Comparison of ENCODE assay signal across 9 mouse cellular contexts in the genomic region with DNA sequence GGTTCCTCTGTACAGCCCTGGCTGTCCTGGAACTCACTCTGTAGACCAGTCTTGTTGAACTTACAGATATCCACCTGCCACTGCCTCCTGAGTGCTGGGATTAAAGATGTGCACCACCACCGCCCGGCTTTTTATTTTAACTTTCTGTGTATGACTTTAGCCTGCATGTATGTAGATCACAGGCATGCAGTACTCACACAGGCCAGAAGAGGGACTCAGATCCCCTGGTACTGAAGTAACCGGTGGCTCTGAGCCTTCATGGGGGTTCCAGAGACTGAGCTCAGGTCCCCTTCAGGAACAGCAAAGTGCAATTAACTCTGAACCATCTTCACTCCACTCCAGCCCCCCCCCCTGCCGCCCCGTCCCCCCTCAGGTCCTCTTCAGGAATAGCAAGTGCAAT. TPM values are rescaled to one million over a fixed set of nuclear protein-coding genes. Genes with fewer than 3 reads are reported as not detected.
DNase-seq lines count a peak whose midpoint lies in the region; ATAC-seq and TF ChIP-seq lines count a peak whose summit lies in the region.
"Had no signal": no experiment of that assay in that cellular context is flagged by ENCODE, and none has a peak within 500 bp of the region (broad histone marks: within the 10 kb centered on the region; RNA-seq: fewer than 3 reads in every experiment).

No protein-coding gene starts in this region.

- H3K4me3 ChIP-seq in midbrain, embryonic 11.5 days (ENCODE audit: low read depth, low read length): no peak overlapping the region
- no peak overlapping the region for H3K4me3 ChIP-seq in midbrain, embryonic 15.5 days
- H3K4me3 ChIP-seq in small intestine, adult 2 months (ENCODE audit: low read depth, low read length): no peak overlapping the region
- no peak overlapping the region for H3K4me3 ChIP-seq in forebrain, embryonic 12.5 days (replicated peaks)
- H3K4me3 ChIP-seq: limb, embryonic 13.5 days had no signal

- TF ChIP-seq POLR2A in small intestine, adult 2 months (IDR thresholded peaks at IDR 0.05; ENCODE audit: low read depth, low read length): no peak

- peak; percentile 40 to 46 for DNase-seq in cerebellum, postnatal 36 days
- DNase-seq in cerebellum, adult 8-10 months: no peak
- peak; percentile 91 for DNase-seq in midbrain, embryonic 11.5 days (ENCODE audit: low spot score, missing footprints)
- peak; percentile 42 for DNase-seq in c-Kit-negative CD71-positive TER-119-positive erythroid progenitor cells, embryonic 14.5 days (ENCODE audit: low read depth, low spot score)
- peak; percentile 46 to 68 for DNase-seq in kidney, postnatal 25 days

- no peak overlapping the region for H3K27ac ChIP-seq in midbrain, embryonic 11.5 days (ENCODE audit: low read depth, low read length)
- H3K27ac ChIP-seq in midbrain, embryonic 15.5 days: no peak overlapping the region
- no peak overlapping the region for H3K27ac ChIP-seq in small intestine, adult 2 months (ENCODE audit: insufficient read depth, low read depth, low read length)
- H3K27ac ChIP-seq in forebrain, embryonic 12.5 days: no peak overlapping the region
- H3K27ac ChIP-seq: limb, embryonic 13.5 days had no signal

- no peak for ATAC-seq in midbrain, embryonic 11.5 days (ENCODE audit: low FRiP score)
- ATAC-seq in midbrain, embryonic 15.5 days (replicated peaks): no peak
- no peak for ATAC-seq in forebrain, embryonic 12.5 days (ENCODE audit: low FRiP score)

- peak; percentile 30; the same call in 1 of the 2 replicates for TF ChIP-seq CTCF in small intestine, adult 2 months (IDR thresholded peaks at IDR 0.05; ENCODE audit: extremely low read depth, insufficient read length, insufficient replicate concordance, low read depth, low read length)

- 37% methylated on average over 5 of the region's 5 CpGs for WGBS in midbrain, embryonic 11.5 days
- 41% methylated on average over 5 of the region's 5 CpGs for WGBS in midbrain, embryonic 15.5 days
- 62% methylated on average over 5 of the region's 5 CpGs for WGBS in small intestine, adult 2 months
- WGBS in forebrain, embryonic 12.5 days: 28% methylated on average over 5 of the region's 5 CpGs

- H3K27me3 ChIP-seq in midbrain, embryonic 11.5 days (ENCODE audit: control insufficient read depth, insufficient read depth, low read length): no peaks in the 10 kb centered on the region
- H3K27me3 ChIP-seq in midbrain, embryonic 15.5 days (replicated peaks): no peaks in the 10 kb centered on the region
- 0 out of 2 replicates have a peak, but pooled peaks cover 3% of the 10 kb centered on the region for H3K27me3 ChIP-seq in small intestine, adult 2 months (ENCODE audit: control insufficient read depth, insufficient read depth, low read length)
- H3K27me3 ChIP-seq in forebrain, embryonic 12.5 days: 0 out of 2 replicates have a peak, but pooled peaks cover 3% of the 10 kb centered on the region
- H3K27me3 ChIP-seq: limb, embryonic 13.5 days had no signal

- no peak overlapping the region for H3K4me2 ChIP-seq in midbrain, embryonic 11.5 days
- H3K4me2 ChIP-seq in midbrain, embryonic 15.5 days: no peak overlapping the region
- H3K4me2 ChIP-seq in forebrain, embryonic 12.5 days: no peak overlapping the region
- H3K4me2 ChIP-seq: limb, embryonic 13.5 days had no signal

- no peaks in the 10 kb centered on the region; the same call in 1 of the 2 replicates for H3K4me1 ChIP-seq in midbrain, embryonic 11.5 days (ENCODE audit: control insufficient read depth, insufficient read depth, low read length)
- H3K4me1 ChIP-seq in midbrain, embryonic 15.5 days: 0 out of 2 replicates have a peak, but pooled peaks cover 3% of the 10 kb centered on the region
- H3K4me1 ChIP-seq in small intestine, adult 2 months (ENCODE audit: control insufficient read depth, insufficient read depth, insufficient read length, low read length): peaks cover 8% of the 10 kb centered on the region; the same call in 1 of the 2 replicates
- H3K4me1 ChIP-seq in forebrain, embryonic 12.5 days: peaks cover 1% of the 10 kb centered on the region
- H3K4me1 ChIP-seq: limb, embryonic 13.5 days had no signal

- H3K9ac ChIP-seq in midbrain, embryonic 11.5 days (ENCODE audit: low read length): no peak overlapping the region
- no peak overlapping the region for H3K9ac ChIP-seq in midbrain, embryonic 15.5 days
- no peak overlapping the region for H3K9ac ChIP-seq in forebrain, embryonic 12.5 days
- H3K9ac ChIP-seq: limb, embryonic 13.5 days had no signal

- no peaks in the 10 kb centered on the region for H3K9me3 ChIP-seq in midbrain, embryonic 11.5 days (ENCODE audit: control insufficient read depth, low read length)
- H3K9me3 ChIP-seq in midbrain, embryonic 15.5 days: no peaks in the 10 kb centered on the region
- no peaks in the 10 kb centered on the region for H3K9me3 ChIP-seq in forebrain, embryonic 12.5 days
- H3K9me3 ChIP-seq: limb, embryonic 13.5 days had no signal

- no peaks in the 10 kb centered on the region for H3K36me3 ChIP-seq in midbrain, embryonic 11.5 days (ENCODE audit: control insufficient read depth, insufficient read depth, low read length)
- H3K36me3 ChIP-seq in midbrain, embryonic 15.5 days (replicated peaks): no peaks in the 10 kb centered on the region
- H3K36me3 ChIP-seq in small intestine, adult 2 months (ENCODE audit: control insufficient read depth, insufficient read depth, low read length): no peaks in the 10 kb centered on the region
- no peaks in the 10 kb centered on the region for H3K36me3 ChIP-seq in forebrain, embryonic 12.5 days (replicated peaks)
- H3K36me3 ChIP-seq: limb, embryonic 13.5 days had no signal

RNA-seq across cellular contexts. Expression of gene Lrrc36, which starts 25.5 kb away (rescaled TPM):
- 1.9 and 2.7 TPM in 2 replicates for polyA plus RNA-seq in midbrain, embryonic 11.5 days (2014; fragmentation: Nextera tagmentation; extraction: Ambion mirVana)
- 0.97 and 1.3 TPM in 2 replicates for polyA plus RNA-seq in midbrain, embryonic 15.5 days (2015; fragmentation: Nextera tagmentation; extraction: Ambion mirVana)
- 0.06 TPM in 1 of 2 replicates, not detected in the other for polyA plus RNA-seq in small intestine, adult 2 months (2012; rRNA removed)
- 1.2 and 1.4 TPM in 2 replicates for polyA plus RNA-seq in forebrain, embryonic 12.5 days (2016; fragmentation: Nextera tagmentation; extraction: Ambion mirVana)

RNA-seq across cellular contexts. Expression of gene Kctd19, which starts 25.6 kb away (rescaled TPM):
- not detected in 2 replicates for polyA plus RNA-seq in midbrain, embryonic 11.5 days (2014; fragmentation: Nextera tagmentation; extraction: Ambion mirVana)
- polyA plus RNA-seq in midbrain, embryonic 15.5 days (2015; fragmentation: Nextera tagmentation; extraction: Ambion mirVana): not detected in 2 replicates
- polyA plus RNA-seq in small intestine, adult 2 months (2012; rRNA removed): not detected in 2 replicates
- polyA plus RNA-seq in forebrain, embryonic 12.5 days (2016; fragmentation: Nextera tagmentation; extraction: Ambion mirVana): 0.13 TPM in 1 of 2 replicates, not detected in the other
- polyA plus RNA-seq: limb, embryonic 13.5 days had no signal

RNA-seq across cellular contexts. Expression of gene Tppp3, which starts 32.5 kb away (rescaled TPM):
- 106 and 107 TPM in 2 replicates for polyA plus RNA-seq in midbrain, embryonic 11.5 days (2014; fragmentation: Nextera tagmentation; extraction: Ambion mirVana)
- 125 and 127 TPM in 2 replicates for polyA plus RNA-seq in midbrain, embryonic 15.5 days (2015; fragmentation: Nextera tagmentation; extraction: Ambion mirVana)
- polyA plus RNA-seq in small intestine, adult 2 months (2012; rRNA removed): 36.9 and 60.5 TPM in 2 replicates
- 39.9 and 41.3 TPM in 2 replicates for polyA plus RNA-seq in forebrain, embryonic 12.5 days (2016; fragmentation: Nextera tagmentation; extraction: Ambion mirVana)

RNA-seq across cellular contexts. Expression of gene Zdhhc1, which starts 57.8 kb away (rescaled TPM):
- 14.5 and 19.0 TPM in 2 replicates for polyA plus RNA-seq in midbrain, embryonic 11.5 days (2014; fragmentation: Nextera tagmentation; extraction: Ambion mirVana)
- polyA plus RNA-seq in midbrain, embryonic 15.5 days (2015; fragmentation: Nextera tagmentation; extraction: Ambion mirVana): 36.5 and 39.9 TPM in 2 replicates
- 14.8 and 15.2 TPM in 2 replicates for polyA plus RNA-seq in small intestine, adult 2 months (2012; rRNA removed)
- 24.7 and 26.1 TPM in 2 replicates for polyA plus RNA-seq in forebrain, embryonic 12.5 days (2016; fragmentation: Nextera tagmentation; extraction: Ambion mirVana)
